Mouse (Mus musculus) retina, embryonic 14.5 days (tissue): ENCODE measurements at regions not wholly inside any gene's neighbourhood (a gene's known extent, or its start where the extent isn't known, plus 50 kb on each side); places are given as distances from the start of the nearest gene placed in this dataset.

Experiments
- DNase-seq: peaks from one replicate; pipeline ENCODE4 v3.0.0-alpha.2; 2015; ENCODE audit warnings: low spot score

GRCm38 (mm10) chr5:90030737-90031136 is 147.6 kb upstream of the Adamts3 start:
- peak; percentile 5 for DNase-seq

- peak; percentile 32 for DNase-seq
Observed at GRCm38 (mm10) chr5:90029751-90030150, 146.6 kb upstream of the Adamts3 start.

- no peak for DNase-seq
Observed at GRCm38 (mm10) chr5:90026835-90027753, 144.0 kb upstream of the Adamts3 start.

DNA sequence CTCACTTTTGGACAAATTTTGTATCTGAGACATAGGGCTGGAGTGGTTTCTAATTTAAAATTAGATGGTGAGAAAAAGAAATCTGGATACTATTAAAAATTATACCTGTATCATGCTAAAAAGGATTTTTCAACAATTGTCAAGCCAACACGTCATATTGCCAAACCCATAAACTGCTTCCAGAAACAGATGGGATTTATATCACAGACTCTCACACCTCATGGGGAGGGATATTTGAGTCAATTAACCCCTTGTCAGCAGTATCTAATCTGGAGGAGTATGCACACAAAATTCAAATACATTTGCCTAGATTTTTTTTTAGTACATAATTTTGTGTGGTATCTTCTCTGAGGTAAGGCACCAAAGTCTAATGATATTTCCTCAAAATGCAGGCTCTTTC is 138.3 kb upstream of the Adamts3 start:
- no peak for DNase-seq

DNA sequence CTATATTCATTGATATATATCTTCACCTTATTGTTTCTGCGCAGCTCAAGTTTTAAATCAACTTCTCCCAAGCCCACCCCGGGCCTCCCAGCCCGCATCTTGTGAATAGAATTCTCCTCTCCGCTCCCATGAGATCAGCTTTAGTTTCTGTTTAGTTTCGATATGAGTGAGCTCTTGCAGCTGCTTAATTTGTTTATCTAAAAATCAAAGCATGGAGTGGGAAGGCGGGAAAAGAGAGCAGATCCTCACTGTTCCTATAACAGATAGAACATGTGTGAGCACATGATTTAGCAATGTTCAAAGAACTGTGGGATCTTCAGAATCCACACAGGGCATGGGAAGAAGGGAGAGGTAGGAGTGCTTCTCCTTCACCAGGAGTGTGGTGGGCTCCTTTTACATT is 117.6 kb upstream of the Adamts3 start:
- no peak for DNase-seq

- no peak for DNase-seq
Observed at GRCm38 (mm10) chr5:89991568-89991967, 108.4 kb upstream of the Adamts3 start.

DNA sequence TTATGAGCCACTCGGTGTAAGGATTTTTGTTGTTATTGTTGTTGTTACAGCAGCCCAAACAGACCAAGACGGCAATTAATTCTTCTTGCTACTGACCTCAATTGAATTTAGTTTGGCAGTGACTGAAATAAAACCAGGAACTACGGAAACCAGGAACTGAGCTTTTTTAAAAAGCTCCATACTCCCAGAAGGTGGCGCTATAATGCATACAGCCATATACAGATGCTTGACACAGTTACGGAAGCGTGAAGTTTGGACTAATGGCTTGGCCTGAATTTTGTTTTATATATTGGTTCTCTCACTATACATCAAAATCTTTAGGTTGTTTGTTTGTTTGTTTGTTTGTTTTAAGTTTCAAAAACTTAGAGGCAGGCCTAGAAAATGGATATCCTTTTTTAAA is 98.5 kb upstream of the Adamts3 start:
- DNase-seq = peak; percentile 12

GRCm38 (mm10) chr5:89980204-89980603 is 97.1 kb upstream of the Adamts3 start:
- no peak for DNase-seq

DNA sequence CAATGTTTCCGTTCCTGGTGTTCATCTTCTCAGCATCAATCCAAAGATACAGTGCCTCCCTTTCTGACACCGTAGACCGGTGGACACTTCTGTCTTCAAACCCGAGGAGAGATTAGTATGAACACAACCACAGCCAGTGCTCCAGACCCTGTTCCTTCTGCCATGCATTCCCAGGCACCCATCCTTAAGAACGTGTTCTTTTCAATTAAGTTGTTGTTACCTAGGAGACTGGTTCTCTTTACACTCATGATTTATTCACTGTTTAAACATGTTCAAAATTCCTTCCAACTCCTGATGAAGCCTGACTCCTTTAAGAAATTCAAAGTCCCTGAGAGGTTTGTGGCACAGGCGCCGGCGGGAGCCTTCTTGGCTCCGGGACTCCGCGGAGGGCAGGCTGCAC is 69.5 kb upstream of the Adamts3 start:
- DNase-seq = no peak

GRCm38 (mm10) chr5:89945660-89945925 is 62.5 kb upstream of the Adamts3 start:
- DNase-seq = no peak

DNA sequence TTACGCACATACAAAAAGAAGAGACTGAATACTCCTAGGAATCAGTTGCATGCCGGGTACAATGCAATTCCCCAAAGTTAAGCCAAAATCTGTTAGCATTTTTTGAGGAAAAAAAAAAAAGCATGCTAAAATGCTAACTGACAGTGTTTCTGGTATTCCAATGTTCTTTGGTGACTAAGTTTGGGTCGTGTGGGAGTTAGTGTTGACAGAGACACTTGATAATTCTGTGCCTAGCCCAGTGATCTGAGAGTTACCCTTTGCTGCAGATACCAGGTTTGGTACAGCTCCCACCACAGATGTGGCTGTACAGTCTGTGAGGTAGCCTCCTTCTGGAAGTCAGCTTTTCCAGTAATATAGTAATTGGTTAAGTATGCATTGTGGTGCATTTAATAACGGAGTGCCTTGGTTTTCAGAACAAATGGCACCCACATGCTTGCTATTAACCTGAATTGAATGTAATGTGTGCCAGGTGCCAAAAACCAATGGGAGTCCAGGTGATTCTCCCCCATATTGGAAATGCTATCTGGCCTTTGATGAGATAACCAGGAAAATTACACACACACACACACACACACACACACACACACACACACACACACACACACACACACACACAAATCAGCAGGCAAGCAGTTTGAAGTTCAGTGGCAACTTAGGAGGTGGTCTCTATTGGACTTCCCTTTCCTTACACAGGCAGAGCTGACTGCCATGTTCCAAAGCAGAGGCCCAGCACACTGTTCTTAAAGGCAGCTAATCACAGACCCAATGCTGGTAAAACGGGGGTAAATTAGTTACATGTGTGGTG is 61.9 kb upstream of the Adamts3 start:
- no peak for DNase-seq

GRCm38 (mm10) chr5:89943276-89944127 is 60.4 kb upstream of the Adamts3 start:
- peak; percentile 53 for DNase-seq

DNA sequence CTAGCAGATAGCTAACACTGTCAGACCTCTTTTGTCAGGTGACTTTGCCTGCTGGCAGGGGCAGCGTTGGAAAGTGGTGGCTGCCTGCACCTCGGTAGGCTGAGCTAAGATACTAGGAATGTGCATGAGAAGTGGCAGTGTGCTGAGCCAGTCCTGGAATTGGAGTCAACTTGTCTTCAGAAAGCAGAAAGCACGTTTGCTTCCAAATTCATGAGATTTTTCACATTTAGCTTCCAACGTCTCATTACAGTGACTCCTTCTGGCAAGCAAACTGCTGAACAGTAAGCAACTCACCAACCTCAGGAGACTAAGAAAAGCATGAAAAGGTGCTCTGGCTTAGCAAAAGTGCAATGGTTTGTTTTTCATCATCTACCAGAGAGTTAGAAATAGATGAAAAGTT is 59.1 kb upstream of the Adamts3 start:
- no peak for DNase-seq

DNA sequence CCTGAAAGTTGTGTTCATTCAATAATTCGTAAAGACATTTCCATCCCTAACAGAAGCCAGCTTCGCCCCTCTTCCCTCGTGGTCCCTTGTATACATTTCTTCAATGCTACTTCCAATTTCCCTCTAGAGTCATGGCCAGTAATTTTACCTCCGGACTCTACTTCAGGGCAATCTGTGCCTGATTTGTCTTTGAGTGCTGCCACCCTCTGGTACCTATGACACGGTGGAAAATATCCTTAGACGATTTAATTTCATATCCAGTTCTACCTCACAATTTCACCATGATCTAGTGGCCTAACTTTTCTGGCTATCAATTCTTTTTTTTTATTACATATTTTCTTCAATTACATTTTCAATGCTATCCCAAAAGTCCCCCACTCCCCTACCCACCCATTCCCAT is 49.9 kb upstream of the Adamts3 start:
- DNase-seq = no peak
